Mouse (Mus musculus) heart, adult 2 months (tissue): Measurements from ENCODE around the gene 1700009N14Rik. TPM values are rescaled to one million over a fixed set of nuclear protein-coding genes. Genes with fewer than 3 reads are reported as not detected.

ENCODE experiments used
- DNase-seq, 2 experiments: peaks; one replicate each; pipeline ENCODE4 v3.0.0; 2021
- H3K27ac ChIP-seq: fragments of 200-600 bp; 2 replicates; pipeline ENCODE4 v1.8.1; 2022
- H3K27me3 ChIP-seq: fragments of 200-500 bp; 2 replicates; pipeline ENCODE4 v1.6.1; 2012; ENCODE audit warnings: mild to moderate bottlenecking, low read length, inconsistent platforms, mixed read lengths; ENCODE audit not compliant: control insufficient read depth, insufficient read depth
- H3K36me3 ChIP-seq: fragments of 200-500 bp; 2 replicates; pipeline ENCODE4 v1.6.1; 2012; ENCODE audit warnings: low read length, inconsistent platforms; ENCODE audit not compliant: control insufficient read depth, insufficient read depth
- H3K4me1 ChIP-seq: fragments of 200-500 bp; 2 replicates; pipeline ENCODE4 v1.6.1; 2011; ENCODE audit warnings: low read length; ENCODE audit not compliant: control insufficient read depth, insufficient read depth
- H3K4me3 ChIP-seq: fragments of 200-600 bp; 2 replicates; pipeline ENCODE4 v1.8.1; 2022
- H3K79me2 ChIP-seq: fragments of 200-500 bp; replicated peaks from 2 replicates; pipeline ENCODE4 v1.6.1; 2012; ENCODE audit warnings: mild to moderate bottlenecking, inconsistent platforms, low read length, moderate library complexity, mixed read lengths; ENCODE audit not compliant: control insufficient read depth, insufficient read depth
- H3K9ac ChIP-seq: fragments of 200-500 bp; 2 replicates; pipeline ENCODE4 v1.6.1; 2012; ENCODE audit warnings: low read depth, mild to moderate bottlenecking, control low read depth, inconsistent platforms, low read length, mixed read lengths
- CTCF ChIP-seq: fragments of 200-600 bp; IDR thresholded peaks from 2 replicates; pipeline ENCODE4 v1.8.1; 2022; ENCODE audit warnings: antibody characterized with exemption, mild to moderate bottlenecking, moderate library complexity
- EP300 ChIP-seq: fragments of 200-500 bp; IDR thresholded peaks from 2 replicates; pipeline ENCODE4 v1.6.1; 2011; ENCODE audit warnings: low read depth, low read length, control low read depth; ENCODE audit not compliant: insufficient read depth
- POLR2A ChIP-seq: fragments of 200-500 bp; IDR thresholded peaks from 2 replicates; pipeline ENCODE4 v1.6.1; 2011; ENCODE audit warnings: mild to moderate bottlenecking, low read depth, low read length, control low read depth; ENCODE audit not compliant: insufficient read depth
- WGBS: fragments of 180-500 bp; shearing (Covaris S2); methylation state at CpG from one replicate; pipeline ENCODE4 v1.1.7; 2018; 5-methylcytosine and 5-hydroxymethylcytosine counted together
- intact Hi-C: fragments of 180-260 bp; cut with DNase I; formaldehyde crosslinking; loops from one replicate; pipeline ENCODE4 v1.15.1; 2025
- long read RNA-seq: library from polyadenylated mRNA; stranded (forward); transcript quantifications from one replicate; pipeline ENCODE4 v2.0.0, GENCODE M21; 2021
- polyA plus RNA-seq: library from polyadenylated mRNA; depleted of rRNA; stranded (reverse); fragments of >200 nt; gene quantifications from 2 replicates; pipeline ENCODE4 v1.2.3, GENCODE M21; 2012; rRNA removed
- total RNA-seq, 2 experiments: library from RNA; stranded (reverse); gene quantifications; 2 replicates each; pipeline ENCODE4 v1.2.3; 2021

Gene 1700009N14Rik
- not detected for total RNA-seq
- polyA plus RNA-seq = 0.33 and 0.47 TPM in 2 replicates
- long read RNA-seq = 0 reads

DNA sequence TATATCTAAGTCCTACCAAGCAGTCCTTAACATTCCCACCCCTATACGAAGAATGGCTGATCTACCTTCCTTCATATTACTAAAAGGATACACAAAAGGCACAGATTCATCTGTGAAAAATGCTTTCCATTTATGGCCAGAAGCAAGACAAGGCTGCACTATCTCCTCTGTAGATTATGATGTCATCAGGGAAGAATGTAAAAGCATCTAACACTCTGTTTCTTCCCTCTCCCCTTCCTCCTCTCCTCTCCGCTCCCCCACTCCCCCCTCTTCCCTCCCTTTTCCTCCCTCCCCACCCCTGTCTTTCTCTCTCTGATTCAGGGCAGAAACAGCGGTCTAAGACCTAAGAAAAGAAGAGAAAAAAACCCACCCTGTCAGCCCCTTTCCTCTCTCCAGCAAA, at the start of gene 1700009N14Rik:
1700009N14Rik (plus strand) TSS at position 227 of the 400 bp plus-strand sequence.
- intact Hi-C loops = no loop called here
- no peaks in the 10 kb centered on the region for H3K36me3 ChIP-seq
- no peaks in the 10 kb centered on the region for H3K27me3 ChIP-seq
- no peak for DNase-seq
- no peak for TF ChIP-seq CTCF
- TF ChIP-seq EP300 = no peak
- TF ChIP-seq POLR2A = no peak
- H3K9ac ChIP-seq = no peak within 1 kb of the TSS
- WGBS = 47% methylated on average over 3 of the region's 3 CpGs
- no peak within 1 kb of the TSS for H3K4me3 ChIP-seq
- no peaks in the 10 kb centered on the region for H3K4me1 ChIP-seq
- no peaks in the 10 kb centered on the region for H3K79me2 ChIP-seq
- H3K27ac ChIP-seq = no peak within 1 kb of the TSS

DNA sequence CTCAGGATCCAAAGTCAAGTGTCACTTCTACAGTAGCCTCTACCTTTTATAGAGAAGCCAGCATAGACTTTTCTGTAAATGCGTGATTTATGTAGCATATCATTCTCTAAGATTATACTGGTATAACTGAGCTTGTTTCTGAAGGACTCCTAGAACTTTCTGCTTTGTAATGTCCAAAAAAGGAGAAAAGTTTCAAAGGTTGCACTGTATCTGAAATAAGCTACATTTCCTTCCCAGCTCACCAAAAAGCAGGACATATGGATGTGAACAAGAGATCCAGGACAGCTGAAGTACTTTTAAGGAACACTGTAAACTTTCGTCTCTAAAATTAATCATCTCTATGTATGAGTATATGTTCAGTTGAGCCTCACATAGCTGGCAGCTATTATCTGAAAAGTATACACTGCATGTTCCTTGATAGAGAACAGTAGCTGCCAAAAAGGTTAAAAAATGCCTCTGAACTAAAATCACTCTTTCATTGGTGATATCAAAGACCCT, 12.2 kb upstream of the 1700009N14Rik start:
- Histone ChIP-seq H3K9ac (no peak overlapping the region), H3K27me3 (no peaks in the 10 kb centered on the region), H3K79me2 (no peaks in the 10 kb centered on the region), H3K4me1 (no peaks in the 10 kb centered on the region), H3K27ac (no peak overlapping the region), H3K4me3 (no peak overlapping the region), H3K36me3 (no peaks in the 10 kb centered on the region)
- 64% methylated on average over 2 of the region's 2 CpGs for WGBS
- no peak for TF ChIP-seq POLR2A
- TF ChIP-seq CTCF = no peak
- no peak for TF ChIP-seq EP300
- intact Hi-C loops = no loop called here
- no peak for DNase-seq

DNA sequence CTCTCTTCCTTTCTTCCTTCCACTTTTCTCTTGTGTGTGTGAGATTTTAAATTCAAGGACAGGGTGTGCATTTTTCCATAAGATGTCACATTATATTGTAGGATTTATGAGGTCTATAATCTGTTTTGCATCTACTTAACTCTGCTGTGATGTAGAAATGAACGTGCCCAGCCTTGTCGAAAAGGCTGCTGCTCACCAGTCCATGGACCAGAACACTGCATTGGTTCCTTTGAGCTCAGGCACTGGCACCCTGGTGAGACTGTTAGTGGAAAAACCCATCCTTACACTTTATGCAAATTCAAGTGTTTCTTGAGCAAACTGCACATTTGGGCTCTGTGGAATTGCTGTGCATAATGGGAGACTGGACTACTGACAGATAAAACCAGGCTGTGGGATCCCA, 24.2 kb downstream of the 1700009N14Rik start:
- Histone ChIP-seq H3K9ac (no peak overlapping the region), H3K36me3 (no peaks in the 10 kb centered on the region), H3K79me2 (no peaks in the 10 kb centered on the region), H3K27me3 (no peaks in the 10 kb centered on the region), H3K27ac (no peak overlapping the region), H3K4me3 (no peak overlapping the region), H3K4me1 (no peaks in the 10 kb centered on the region)
- no peak for TF ChIP-seq POLR2A
- no peak for TF ChIP-seq EP300
- no peak for TF ChIP-seq CTCF
- intact Hi-C loops = no loop called here
- 76% methylated on average over 2 of the region's 2 CpGs for WGBS
- DNase-seq = no peak

DNA sequence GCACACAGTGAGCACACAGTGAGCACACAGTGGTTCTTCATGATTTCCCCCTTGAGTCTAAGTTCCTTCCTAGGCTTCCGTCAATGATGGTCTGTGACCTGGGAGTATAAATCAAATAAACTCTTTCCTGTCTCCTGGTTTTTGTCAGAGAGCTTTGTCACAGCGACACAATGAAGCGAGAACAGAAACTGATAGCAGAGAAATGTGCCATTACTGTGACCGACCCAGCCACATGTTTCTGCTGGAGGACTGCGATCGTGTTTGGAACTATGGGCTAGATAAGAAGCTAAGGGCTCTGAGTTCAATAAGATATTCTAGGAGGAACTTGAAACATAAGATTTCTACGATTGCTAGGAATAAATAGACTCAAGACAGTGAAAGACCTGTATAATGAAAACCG, 36.3 kb downstream of the 1700009N14Rik start:
- no peaks in the 10 kb centered on the region for H3K36me3 ChIP-seq
- no peak overlapping the region for H3K9ac ChIP-seq
- H3K4me3 ChIP-seq = no peak overlapping the region
- no peak overlapping the region for H3K27ac ChIP-seq
- no peak for DNase-seq
- no peaks in the 10 kb centered on the region for H3K79me2 ChIP-seq
- 22% methylated on average over 8 of the region's 8 CpGs for WGBS
- no peaks in the 10 kb centered on the region for H3K27me3 ChIP-seq
- intact Hi-C loops = no loop called here
- TF ChIP-seq CTCF (no peak), EP300 (no peak), POLR2A (no peak)
- no peaks in the 10 kb centered on the region for H3K4me1 ChIP-seq

DNA sequence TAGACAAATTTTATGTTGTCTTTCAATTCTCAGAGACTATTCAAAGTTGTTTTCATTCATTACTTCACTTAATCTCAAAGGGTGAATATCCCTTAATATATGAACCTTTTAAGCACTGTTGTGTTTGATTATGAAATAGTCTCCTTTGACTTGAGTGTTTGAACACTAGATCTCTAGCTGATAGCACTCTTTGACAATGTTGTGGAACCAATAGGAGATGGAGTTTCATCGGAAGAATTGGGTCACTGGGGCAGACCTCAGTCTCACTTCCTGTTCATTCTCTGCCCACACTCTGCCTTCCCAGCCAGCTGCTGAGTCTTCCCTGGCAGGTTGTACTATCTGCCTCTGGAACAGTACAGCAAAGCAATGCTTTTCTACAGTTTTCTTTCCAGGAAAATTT, 43.5 kb downstream of the 1700009N14Rik start:
- Histone ChIP-seq H3K27ac (no peak overlapping the region), H3K4me3 (no peak overlapping the region), H3K4me1 (no peaks in the 10 kb centered on the region), H3K9ac (no peak overlapping the region), H3K27me3 (no peaks in the 10 kb centered on the region), H3K79me2 (no peaks in the 10 kb centered on the region), H3K36me3 (no peaks in the 10 kb centered on the region)
- 37% methylated on average over 1 of the region's 1 CpGs for WGBS
- intact Hi-C loops = no loop called here
- no peak for DNase-seq
- TF ChIP-seq EP300 = no peak
- TF ChIP-seq POLR2A = no peak
- no peak for TF ChIP-seq CTCF

DNA sequence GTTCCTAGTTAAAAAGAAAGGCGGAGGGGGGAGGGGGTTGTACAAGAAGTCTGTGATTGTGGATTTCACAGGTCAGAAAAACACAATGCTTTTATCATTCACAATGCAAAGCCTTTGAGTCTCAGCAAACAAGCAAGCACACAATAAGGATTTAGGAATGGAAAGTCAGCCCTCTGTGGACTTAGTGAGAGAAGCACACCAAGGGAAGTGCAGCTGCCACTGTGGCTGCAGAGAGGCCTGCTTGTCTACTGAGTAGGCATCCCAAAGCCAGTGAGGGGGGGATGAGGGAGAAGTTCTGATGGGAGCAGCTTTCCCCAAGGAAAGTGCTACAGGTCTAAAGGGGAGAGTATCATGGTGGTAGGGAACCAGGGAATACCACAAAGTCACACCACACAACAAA, 45.8 kb downstream of the 1700009N14Rik start:
- no peak overlapping the region for H3K9ac ChIP-seq
- H3K4me1 ChIP-seq = no peaks in the 10 kb centered on the region
- no peaks in the 10 kb centered on the region for H3K27me3 ChIP-seq
- DNase-seq = no peak
- TF ChIP-seq CTCF (no peak), EP300 (no peak), POLR2A (no peak)
- no peak overlapping the region for H3K4me3 ChIP-seq
- intact Hi-C loops = no loop called here
- WGBS = 77% methylated on average over 1 of the region's 1 CpGs
- no peaks in the 10 kb centered on the region for H3K36me3 ChIP-seq
- no peaks in the 10 kb centered on the region for H3K79me2 ChIP-seq
- no peak overlapping the region for H3K27ac ChIP-seq
